Mouse (Mus musculus): Measurements from ENCODE around the gene Sirt7.

- TF ChIP-seq POLR2A (IDR thresholded peaks at IDR 0.05; ENCODE audit: extremely low read depth, insufficient read depth, low read length) (no peak), CTCF (IDR thresholded peaks at IDR 0.05; ENCODE audit: extremely low read depth, insufficient read depth, low read length) (no peak)
Measured at GRCm38 (mm10) chr11:120628601-120629340, 3.7 kb upstream of the Sirt7 start.

Measured in cortical plate, adult 2 months (tissue).